Mouse (Mus musculus) ES-CJ7 (cell line): ENCODE measurements around the gene Hibadh.
A peak's percentile ranks its signal among the peaks of the same experiment; 100 is the strongest.
"Not testable (repeated sequence)": the region's sequence is repeated elsewhere in the genome, so short reads cannot be mapped to it uniquely, and the experiment has no call there.

ENCODE experiments used
- DNase-seq: peaks from one replicate; pipeline ENCODE4 v3.0.0; 2011; ENCODE audit warnings: low read depth, low spot score

The Hibadh gene

DNA sequence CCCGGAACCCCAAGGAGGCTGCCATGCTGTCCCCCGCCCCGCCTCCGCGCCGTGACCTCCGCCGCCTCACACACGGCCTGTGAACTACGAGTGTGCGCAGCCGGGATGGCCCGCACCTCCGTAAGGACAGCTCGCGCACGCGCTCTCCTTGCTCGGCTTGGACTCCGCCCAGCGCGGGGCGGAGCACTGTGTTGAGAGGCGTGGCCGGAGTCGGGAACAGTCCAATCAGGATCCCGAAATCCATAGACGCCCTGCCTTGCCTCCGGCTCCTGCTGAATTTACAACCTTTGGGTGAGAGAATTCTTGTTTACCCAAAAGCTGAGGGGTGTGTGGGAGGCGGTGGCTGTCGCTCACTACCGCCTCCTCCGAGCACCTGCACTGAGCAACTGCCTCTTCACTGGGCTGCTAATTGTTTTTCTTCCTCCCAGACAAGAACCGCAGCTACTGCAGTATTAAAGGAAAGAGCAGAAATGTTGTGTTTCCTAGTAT lies at the start of gene Hibadh:
Hibadh (minus strand) TSS at position 166 of the 489 bp plus-strand sequence.
- peak; percentile 99 for DNase-seq

DNA sequence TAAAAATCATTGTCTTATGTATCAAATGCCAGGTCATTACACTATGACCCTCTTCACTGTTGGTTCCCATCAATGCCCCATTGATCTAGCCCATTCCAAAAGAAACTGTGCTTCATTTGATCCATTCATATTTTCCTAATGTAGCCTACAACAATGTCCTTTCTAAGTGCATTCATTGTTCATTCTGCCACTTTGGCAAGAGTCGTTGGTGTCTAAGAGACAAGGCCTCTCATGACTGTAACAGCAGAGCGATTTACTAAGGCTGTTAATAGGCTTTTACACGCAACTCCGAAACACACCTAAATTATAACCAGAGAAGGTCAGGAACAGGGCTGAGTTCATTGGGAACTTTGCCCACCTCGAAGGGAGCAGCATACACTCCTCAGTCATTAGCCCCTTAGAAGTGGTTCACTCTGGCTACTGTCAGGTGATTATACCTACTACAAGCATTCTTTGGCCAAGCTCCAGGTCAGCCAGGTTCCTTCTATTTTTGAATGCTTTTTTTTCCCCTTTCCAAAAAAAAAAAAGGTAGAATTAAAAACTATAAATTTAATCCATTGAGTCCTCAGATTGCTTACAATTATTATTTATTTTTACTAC lies 46.8 kb upstream of the Hibadh start:
- no peak for DNase-seq

DNA sequence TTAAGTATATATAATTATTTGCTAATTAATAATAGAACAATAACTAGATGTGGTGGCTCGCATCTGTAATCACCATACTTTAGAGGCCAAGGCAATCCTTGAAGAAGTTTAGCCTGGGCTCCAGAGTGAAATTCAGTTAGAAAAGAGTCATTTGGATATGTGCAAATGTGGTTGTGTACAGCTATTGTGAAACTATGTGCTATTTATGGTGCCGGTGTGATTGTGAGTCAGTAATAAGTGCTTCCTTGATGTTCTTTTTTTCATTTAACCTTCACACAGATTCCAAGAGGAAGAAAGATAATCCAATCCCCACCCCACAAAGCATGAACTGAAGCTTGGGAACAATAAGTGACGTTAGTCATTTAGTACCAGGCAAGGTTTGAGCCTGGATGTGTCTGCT lies 42.4 kb upstream of the Hibadh start:
- no peak for DNase-seq

DNA sequence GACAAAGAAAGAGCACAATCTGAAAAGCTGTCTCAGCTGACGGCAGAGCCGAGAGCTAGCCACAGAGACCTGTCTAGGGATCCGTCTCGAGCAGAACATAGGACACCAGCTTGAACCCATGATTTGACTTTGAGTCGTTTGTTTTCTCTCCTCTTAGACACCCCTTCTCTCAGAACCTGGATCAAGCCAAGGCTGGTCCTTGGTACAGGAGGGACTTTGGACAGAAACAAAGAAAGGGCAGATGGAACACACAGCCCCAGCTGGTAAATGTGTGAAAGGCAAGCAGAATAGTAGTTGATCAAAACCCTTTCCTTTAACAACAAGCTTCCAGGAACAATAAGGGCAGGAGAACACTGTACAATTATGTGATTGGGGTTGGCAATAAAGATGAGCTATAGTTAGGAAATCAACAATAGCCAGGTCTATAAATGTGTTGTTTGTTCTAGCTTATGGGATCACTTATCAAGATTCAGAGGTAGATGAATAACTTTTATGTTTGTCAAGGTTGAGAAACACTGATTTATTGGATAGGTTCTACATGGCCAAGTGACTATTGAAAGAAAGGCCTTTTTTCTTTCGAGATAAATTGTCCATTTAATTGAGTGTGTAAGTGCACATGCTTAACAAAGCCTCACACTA lies 41.8 kb upstream of the Hibadh start:
- no peak for DNase-seq

DNA sequence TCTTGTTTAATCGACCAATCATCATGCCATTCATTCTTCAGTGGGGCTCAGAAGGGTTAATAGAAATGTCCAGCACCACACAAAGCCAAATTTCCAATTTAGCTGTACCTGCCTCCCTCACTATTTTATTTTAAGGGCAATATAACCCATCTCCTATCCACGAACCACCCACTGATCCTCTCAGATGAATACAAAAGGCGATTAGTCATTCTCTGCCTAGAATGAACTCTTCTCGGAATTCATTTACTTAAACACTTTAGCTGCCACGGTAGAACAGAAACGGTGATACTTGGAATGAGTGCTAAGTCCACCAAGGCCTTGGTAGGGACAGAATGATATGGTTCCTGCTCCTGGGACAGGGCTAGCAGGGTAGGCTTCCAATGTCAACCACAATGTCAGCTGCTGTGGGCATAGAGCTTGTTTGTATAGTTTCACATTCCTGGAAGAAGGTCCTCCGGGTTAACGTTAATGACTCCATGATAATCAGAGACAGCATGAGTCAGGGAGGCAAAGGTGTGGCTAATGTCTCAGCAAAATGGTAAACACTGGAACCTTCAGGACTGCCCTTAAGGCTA lies 40.4 kb upstream of the Hibadh start:
- peak; percentile 14 for DNase-seq

GRCm38 (mm10) chr6:52679565-52679964 lies 39.4 kb upstream of the Hibadh start:
- DNase-seq = no peak

DNA sequence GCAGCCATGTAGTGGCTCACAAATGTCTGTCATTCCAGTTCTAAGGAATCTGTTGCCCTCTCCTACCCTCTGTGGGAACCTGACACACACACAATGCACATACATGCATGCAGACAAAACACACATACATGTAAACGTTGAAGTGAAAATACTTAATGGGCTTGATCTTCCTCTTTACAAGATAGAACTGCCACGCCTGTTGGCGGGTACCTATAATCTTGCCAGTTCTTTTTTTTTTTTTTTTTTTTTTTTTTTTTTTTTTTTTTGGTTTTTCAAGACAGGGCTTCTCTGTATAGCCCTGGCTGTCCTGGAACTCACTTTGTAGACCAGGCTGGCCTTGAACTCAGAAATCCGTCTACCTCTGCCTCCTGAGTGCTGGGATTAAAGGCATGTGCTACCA lies 37.3 kb upstream of the Hibadh start:
- not testable (repeated sequence) for DNase-seq

GRCm38 (mm10) chr6:52675222-52675921 lies 35.2 kb upstream of the Hibadh start:
- DNase-seq = peak; percentile 22

DNA sequence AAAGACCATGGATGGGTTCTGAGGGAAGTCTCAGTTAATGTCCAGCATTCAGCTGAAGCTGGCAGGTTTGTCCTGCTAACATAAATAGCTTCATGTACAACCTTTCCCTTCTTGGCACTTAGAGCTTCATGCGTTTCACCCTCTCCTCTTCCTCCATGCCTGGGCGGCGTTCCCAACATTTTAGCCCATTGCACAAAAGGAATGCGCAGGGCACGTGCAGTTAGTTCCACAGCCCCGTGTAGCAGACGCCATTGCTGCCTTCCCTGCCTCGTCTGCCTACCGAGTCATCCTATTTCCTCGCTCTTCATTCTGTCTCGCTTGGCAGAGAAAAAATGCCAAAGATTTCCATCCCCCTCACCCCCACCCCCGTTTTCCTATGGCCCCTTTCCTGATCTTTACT lies 34.4 kb upstream of the Hibadh start:
- DNase-seq = no peak

DNA sequence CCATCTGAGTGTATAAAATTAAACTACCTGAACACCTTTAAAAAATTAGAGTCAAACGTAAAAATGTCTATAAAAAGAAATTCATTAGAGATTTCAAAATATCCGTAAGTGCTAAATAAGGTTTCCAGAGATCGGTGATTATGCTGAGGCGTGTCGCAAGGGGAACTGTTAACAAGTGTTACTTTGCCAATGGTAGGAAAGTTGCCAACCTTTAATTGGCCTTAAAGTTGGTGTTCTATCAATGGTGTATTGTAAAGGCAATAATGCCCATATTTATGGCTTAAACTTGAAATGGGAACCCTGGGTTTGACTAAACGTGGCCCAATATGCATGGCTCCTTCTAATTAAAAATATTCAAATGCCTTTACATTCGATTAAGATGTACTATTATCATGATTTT lies 33.5 kb upstream of the Hibadh start:
- DNase-seq = no peak

GRCm38 (mm10) chr6:52672539-52672938 lies 32.4 kb upstream of the Hibadh start:
- no peak for DNase-seq

DNA sequence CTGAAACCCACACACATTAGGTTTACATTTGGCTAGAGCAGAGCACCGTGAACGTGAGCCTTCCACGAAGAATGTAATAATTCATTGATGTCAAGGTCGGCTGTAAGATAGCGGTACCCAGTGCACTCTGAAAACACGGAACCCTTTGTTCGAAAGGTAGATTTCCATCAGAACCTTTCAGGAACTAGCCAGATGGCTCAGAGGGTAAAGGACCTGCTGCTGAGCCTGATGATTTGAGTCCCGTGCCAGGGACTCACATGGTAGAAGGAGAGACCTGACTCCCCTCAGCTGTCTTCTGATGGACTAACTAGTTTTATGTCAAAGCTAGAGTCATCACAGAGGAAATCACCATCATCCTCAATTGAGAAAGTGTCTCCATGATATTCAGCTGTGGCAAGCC lies 31.6 kb upstream of the Hibadh start:
- DNase-seq = no peak

DNA sequence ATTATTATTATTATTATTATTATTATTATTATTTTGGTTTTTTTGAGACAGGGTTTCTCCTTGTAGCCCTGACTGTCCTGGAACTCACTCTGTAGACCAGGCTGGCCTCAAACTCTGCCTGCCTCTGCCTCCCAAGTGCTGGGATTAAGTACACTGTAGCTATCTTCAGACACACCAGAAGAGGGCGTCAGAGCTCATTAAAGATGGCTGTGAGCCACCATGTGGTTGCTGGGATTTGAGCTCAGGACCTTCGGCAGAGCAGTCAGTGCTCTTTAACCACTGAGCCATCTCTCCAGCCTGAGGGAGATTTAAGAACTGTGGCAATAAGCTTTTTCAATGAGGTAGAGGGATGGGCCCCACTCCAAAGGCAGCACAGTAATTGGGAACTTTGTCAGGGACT lies 29.7 kb upstream of the Hibadh start:
- DNase-seq = not testable (repeated sequence)

DNA sequence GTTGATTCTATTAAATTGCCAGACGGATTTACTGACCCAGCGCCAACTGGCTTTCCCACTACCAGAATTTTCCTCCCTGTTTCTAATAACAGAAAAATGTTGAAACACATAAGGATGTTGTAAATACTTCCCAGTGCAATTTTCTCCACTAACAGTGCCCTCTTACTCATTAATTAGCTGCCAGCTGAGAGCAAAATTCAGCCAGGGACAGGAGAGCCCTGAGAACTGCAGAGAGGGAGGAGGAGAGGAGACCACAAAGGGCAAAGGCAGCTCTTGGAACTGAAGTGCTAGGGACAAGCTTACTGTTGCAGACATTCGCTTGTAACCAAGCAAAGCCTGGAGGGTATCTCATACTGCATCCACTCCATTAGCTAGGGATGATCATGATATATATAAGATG lies 27.5 kb upstream of the Hibadh start:
- DNase-seq = no peak

DNA sequence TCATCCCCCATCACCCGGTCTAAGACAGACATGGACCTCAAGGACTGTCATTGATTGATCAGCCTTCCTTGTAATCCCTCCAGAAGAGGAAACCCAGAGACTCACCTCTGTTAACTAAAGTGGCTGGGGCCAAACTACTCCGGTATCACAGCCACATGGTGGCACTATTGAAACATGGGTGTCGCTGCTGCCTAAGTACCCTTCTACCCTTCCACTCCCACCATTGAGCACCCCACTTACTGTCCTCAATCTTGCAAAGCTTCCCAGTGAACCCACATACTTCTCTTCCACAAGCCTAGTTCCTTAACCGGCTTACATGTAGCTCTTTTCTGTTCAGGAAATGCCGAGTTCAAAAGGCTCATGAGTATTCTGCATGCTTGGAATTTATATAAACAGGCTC lies 22.8 kb upstream of the Hibadh start:
- peak; percentile 36 for DNase-seq

DNA sequence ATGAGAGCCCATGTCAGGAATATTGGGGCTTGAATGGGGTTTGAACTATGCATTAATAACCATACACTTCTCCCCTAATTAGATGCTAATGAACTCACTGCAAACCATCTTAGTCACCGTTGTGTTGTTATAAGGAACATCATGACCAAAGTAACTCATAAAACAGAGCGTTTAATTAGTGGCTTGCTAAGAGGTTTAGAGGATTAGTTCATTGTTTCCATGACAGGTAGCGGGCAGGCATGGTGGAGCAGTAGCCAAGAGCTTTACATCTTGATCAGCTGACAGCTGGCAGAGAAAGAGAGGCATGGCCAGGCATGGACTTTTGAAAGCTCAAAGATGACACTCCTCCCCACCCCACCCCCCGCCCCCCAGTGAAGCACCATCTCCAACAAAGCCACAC lies 15.1 kb upstream of the Hibadh start:
- DNase-seq = no peak

DNA sequence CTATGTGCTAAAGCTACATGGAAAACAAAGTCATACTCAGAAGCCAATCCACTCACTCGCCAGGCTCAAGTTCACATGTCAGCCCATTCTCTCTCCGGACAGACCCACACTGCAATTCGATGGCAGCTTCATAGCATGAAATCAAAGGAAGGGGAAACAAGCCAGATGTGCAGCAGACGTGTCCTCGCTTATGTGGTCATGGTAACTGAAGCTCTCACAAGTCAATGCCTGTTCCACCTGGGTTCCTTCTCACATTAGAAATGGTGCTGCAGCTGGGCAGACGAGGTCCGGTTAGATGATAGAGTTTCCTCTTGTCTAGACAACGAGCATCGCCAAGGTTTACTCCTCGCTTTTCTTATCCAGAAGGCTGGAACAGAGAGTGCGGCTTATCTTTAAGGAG lies 8.6 kb upstream of the Hibadh start:
- no peak for DNase-seq

DNA sequence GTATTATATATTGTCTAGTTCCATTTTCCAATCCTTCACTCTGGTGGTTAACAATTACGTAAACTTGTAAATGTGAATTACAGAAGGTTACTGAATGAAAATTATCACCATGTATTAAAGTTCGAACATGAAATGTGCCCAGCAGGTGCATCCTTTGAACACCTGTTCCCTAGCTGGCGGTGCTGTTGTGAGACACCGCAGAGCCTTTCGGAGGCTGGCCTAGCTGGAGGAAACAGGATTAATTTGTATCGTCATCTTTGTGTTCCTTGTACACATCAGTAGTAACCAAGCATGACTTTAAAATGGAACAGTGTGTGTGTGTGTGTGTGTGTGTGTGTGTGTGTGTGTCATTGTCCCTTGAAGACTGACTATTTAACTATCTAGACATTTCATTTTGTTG lies 7.8 kb upstream of the Hibadh start:
- no peak for DNase-seq

- no peak for DNase-seq
Observed at GRCm38 (mm10) chr6:52645926-52646325, 5.7 kb upstream of the Hibadh start.

GRCm38 (mm10) chr6:52642152-52642551 lies 2.0 kb upstream of the Hibadh start:
- DNase-seq = no peak

- no peak for DNase-seq
Observed at GRCm38 (mm10) chr6:52641076-52641475, 887 bp upstream of the Hibadh start.

DNA sequence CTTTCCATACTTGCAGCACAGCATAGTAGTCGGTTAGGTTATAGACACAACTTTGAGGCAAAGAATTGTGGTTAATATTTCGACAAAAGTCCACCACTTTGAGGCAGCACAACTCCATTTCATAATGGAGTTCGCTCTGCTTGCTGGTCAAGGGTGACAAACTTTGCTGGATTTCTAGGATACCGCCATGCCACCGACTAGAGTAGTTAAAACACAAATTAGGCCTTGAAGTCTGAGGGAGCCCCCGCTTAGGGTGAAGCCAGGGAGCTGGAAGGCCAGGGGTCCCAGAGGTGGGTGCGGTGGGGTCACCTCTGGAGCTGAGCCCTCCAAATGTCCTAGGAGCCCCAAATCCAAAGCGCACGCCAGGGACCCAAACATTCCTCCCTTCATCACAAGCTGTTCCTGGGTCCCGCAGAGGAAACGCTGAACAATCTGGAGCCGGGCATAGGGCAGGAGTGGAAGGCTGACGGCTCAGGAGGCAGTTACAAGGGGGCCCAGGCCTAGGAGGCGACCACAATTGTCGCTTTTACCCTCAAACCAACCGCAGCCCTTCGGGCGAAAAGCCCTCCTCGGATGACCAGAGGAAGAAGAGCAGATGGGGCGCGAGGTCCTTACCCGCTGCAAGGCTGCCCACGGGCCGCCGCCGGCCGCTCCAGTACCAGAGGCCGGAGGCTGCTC lies 504 bp downstream of the Hibadh start:
- DNase-seq = peak; percentile 21
